Mouse (Mus musculus) cerebellum, adult 11-12 months (tissue): Measurements from ENCODE around the gene Zdhhc14.
A peak's percentile ranks its signal among the peaks of the same experiment; 100 is the strongest.

ENCODE experiments used
- DNase-seq: peaks from one replicate; pipeline ENCODE4 v3.0.0; 2022

Zdhhc14 gene

GRCm38 (mm10) chr17:5685324-5685723, 193.0 kb downstream of the Zdhhc14 start:
- DNase-seq = no peak

GRCm38 (mm10) chr17:5687810-5688209, 195.5 kb downstream of the Zdhhc14 start:
- DNase-seq = no peak

- no peak for DNase-seq
Observed at GRCm38 (mm10) chr17:5688222-5688621, 195.9 kb downstream of the Zdhhc14 start.

- DNase-seq = no peak
Observed at GRCm38 (mm10) chr17:5688669-5689068, 196.3 kb downstream of the Zdhhc14 start.

- no peak for DNase-seq
Observed at GRCm38 (mm10) chr17:5690746-5691535, 198.6 kb downstream of the Zdhhc14 start.

GRCm38 (mm10) chr17:5692661-5693060, 200.3 kb downstream of the Zdhhc14 start:
- DNase-seq = no peak

- no peak for DNase-seq
Observed at GRCm38 (mm10) chr17:5693256-5693655, 200.9 kb downstream of the Zdhhc14 start.

GRCm38 (mm10) chr17:5698447-5699096, 206.2 kb downstream of the Zdhhc14 start:
- DNase-seq = no peak

GRCm38 (mm10) chr17:5710320-5711104, 218.2 kb downstream of the Zdhhc14 start:
- DNase-seq = no peak

- DNase-seq = no peak
Observed at GRCm38 (mm10) chr17:5711861-5712260, 219.5 kb downstream of the Zdhhc14 start.

- DNase-seq = no peak
Observed at GRCm38 (mm10) chr17:5713141-5713540, 220.8 kb downstream of the Zdhhc14 start.

- DNase-seq = no peak
Observed at GRCm38 (mm10) chr17:5716912-5717311, 224.6 kb downstream of the Zdhhc14 start.

GRCm38 (mm10) chr17:5718768-5719387, 226.5 kb downstream of the Zdhhc14 start:
- DNase-seq = no peak

- no peak for DNase-seq
Observed at GRCm38 (mm10) chr17:5722802-5723201, 230.4 kb downstream of the Zdhhc14 start.

GRCm38 (mm10) chr17:5723601-5724189, 231.3 kb downstream of the Zdhhc14 start:
- no peak for DNase-seq

GRCm38 (mm10) chr17:5729587-5730125, 237.3 kb downstream of the Zdhhc14 start:
- no peak for DNase-seq

GRCm38 (mm10) chr17:5730538-5730937, 238.2 kb downstream of the Zdhhc14 start:
- no peak for DNase-seq

- peak; percentile 49 for DNase-seq
Observed at GRCm38 (mm10) chr17:5733400-5733799, 241.0 kb downstream of the Zdhhc14 start.

- no peak for DNase-seq
Observed at GRCm38 (mm10) chr17:5741061-5741460, 248.7 kb downstream of the Zdhhc14 start.

GRCm38 (mm10) chr17:5744016-5744415, 251.7 kb downstream of the Zdhhc14 start:
- DNase-seq = no peak

GRCm38 (mm10) chr17:5746378-5746777, 254.0 kb downstream of the Zdhhc14 start:
- no peak for DNase-seq
